Mouse (Mus musculus) hindlimb bud, embryonic 11.5 days (tissue): ENCODE results near the gene Vmn2r65.

Source experiments
- DNase-seq: peaks from one replicate; pipeline ENCODE4 v3.0.0-alpha.2; 2012; ENCODE audit warnings: low read depth, low spot score; ENCODE audit errors: extremely low spot score

The Vmn2r65 gene

GRCm38 (mm10) chr7:84964015-84964414, at the start of gene Vmn2r65:
Gene Vmn2r65 (minus strand): TSS chr7:84964115.
- no peak for DNase-seq

DNA sequence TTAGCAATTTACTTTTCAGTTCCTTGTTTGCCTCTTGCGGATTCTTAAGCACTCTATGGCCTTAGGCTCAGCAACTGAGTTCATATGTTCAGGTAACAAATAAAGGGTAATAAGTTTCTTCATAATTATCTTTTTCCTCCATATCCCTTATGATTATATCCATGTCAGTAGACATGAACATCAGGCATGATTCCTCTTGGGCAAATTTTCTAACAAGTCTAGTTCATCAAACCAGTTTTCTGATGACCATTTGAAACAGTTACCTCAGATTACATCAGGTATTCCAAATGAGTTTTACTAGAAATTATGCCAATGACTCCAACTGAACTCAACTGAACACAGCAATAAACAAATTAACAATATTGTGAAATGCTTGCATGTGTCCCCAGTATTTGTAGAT, 48.3 kb upstream of the Vmn2r65 start, which contains the start of gene Vmn2r66:
Gene Vmn2r66 (minus strand): TSS at position 101 of the 400 bp plus-strand sequence.
- no peak for DNase-seq

GRCm38 (mm10) chr7:84996694-84997093, 32.8 kb upstream of the Vmn2r65 start:
- no peak for DNase-seq
